Mouse (Mus musculus): Measurements from ENCODE around the gene Cdrt4. TPM values are rescaled to one million over a fixed set of nuclear protein-coding genes. Genes with fewer than 3 reads are reported as not detected.

Cdrt4 gene
- polyA plus RNA-seq, 1 experiment from 2014 or later: not detected

DNA sequence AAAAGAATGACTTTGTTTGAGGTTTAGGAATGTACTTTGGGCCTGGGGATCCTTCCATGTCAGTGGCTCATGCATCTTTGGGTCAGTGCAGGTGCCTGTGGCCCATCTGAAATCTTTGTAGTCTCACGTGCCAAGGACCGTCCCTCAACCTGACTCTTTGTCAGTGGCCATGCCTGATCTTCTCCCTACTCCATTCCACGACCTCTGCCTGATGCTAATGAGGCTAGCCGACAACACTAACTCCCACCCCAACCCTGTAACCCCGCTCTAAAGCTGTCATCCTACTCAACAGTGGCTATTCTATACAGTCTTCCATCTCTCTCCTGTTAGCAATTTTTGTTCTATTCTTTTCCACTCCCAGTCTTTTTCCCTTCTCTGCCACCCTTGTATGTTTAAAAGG, 4.2 kb downstream of the Cdrt4 start:
- no peak for DNase-seq (ENCODE audit: low spot score)
- H3K27ac ChIP-seq: no peak overlapping the region
- no peak overlapping the region for H3K4me3 ChIP-seq
- no peaks in the 10 kb centered on the region for H3K27me3 ChIP-seq (ENCODE audit: low read depth, poor library complexity, severe bottlenecking)
- no peaks in the 10 kb centered on the region for H3K4me1 ChIP-seq
- no peaks in the 10 kb centered on the region for H3K9me3 ChIP-seq (replicated peaks)
- WGBS: 81% methylated on average over 5 of the region's 5 CpGs
- no peaks in the 10 kb centered on the region for H3K36me3 ChIP-seq

DNA sequence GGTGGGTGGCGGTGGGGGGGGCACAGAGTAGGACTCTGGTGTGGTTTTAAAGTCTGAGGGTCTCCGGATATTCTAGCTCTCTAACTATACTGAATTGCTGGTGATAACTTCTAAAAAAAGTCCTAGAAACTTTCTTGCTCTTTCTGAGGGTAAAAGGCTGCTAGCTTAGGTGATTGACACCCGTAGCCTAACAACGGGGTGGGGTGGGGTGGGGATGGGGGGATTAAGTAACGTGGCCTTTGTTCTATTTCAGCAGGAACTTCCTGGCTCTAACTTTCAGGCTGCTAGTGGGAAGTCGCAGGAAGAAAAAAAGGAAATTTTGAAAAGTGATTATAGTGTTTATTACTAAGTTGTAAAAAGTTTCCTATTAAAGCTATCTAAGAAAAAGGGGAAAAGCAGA, 4.8 kb downstream of the Cdrt4 start:
- no peak for DNase-seq (ENCODE audit: low spot score)
- no peak overlapping the region for H3K27ac ChIP-seq
- no peaks in the 10 kb centered on the region for H3K27me3 ChIP-seq (ENCODE audit: low read depth, poor library complexity, severe bottlenecking)
- H3K4me1 ChIP-seq: no peaks in the 10 kb centered on the region
- H3K9me3 ChIP-seq (replicated peaks): no peaks in the 10 kb centered on the region
- WGBS: 51% methylated on average over 6 of the region's 6 CpGs
- H3K4me3 ChIP-seq: no peak overlapping the region
- H3K36me3 ChIP-seq: no peaks in the 10 kb centered on the region

- no peak for DNase-seq (ENCODE audit: low spot score)
- H3K36me3 ChIP-seq: no peaks in the 10 kb centered on the region
- no peaks in the 10 kb centered on the region for H3K27me3 ChIP-seq (ENCODE audit: low read depth, poor library complexity, severe bottlenecking)
- H3K9me3 ChIP-seq (replicated peaks): no peaks in the 10 kb centered on the region
- H3K4me3 ChIP-seq: no peak overlapping the region
- H3K27ac ChIP-seq: no peak overlapping the region
- WGBS: 88% methylated on average over 8 of the region's 8 CpGs
- no peaks in the 10 kb centered on the region for H3K4me1 ChIP-seq
Measured at GRCm38 (mm10) chr11:62957626-62958180, 6.7 kb downstream of the Cdrt4 start.

GRCm38 (mm10) chr11:62963292-62963691, 12.3 kb downstream of the Cdrt4 start:
- DNase-seq (ENCODE audit: low spot score): no peak
- H3K36me3 ChIP-seq: no peaks in the 10 kb centered on the region
- WGBS: 72% methylated on average over 4 of the region's 4 CpGs

GRCm38 (mm10) chr11:62966424-62966764, 15.4 kb downstream of the Cdrt4 start:
- DNase-seq (ENCODE audit: low spot score): no peak
- Histone ChIP-seq H3K27me3 (ENCODE audit: low read depth, poor library complexity, severe bottlenecking) (no peaks in the 10 kb centered on the region), H3K27ac (peak overlapping the region; percentile 90), H3K4me1 (peaks cover 22% of the 10 kb centered on the region), H3K4me3 (peak overlapping the region; percentile 44), H3K9me3 (replicated peaks) (no peaks in the 10 kb centered on the region), H3K36me3 (no peaks in the 10 kb centered on the region)
- 46% methylated on average over 3 of the region's 3 CpGs for WGBS

More at GRCm38 (mm10) chr11:62963292-62963691, 12.3 kb downstream of the Cdrt4 start:
- no peaks in the 10 kb centered on the region for H3K9me3 ChIP-seq (replicated peaks)
- H3K4me1 ChIP-seq: peaks cover 22% of the 10 kb centered on the region
- no peak overlapping the region for H3K27ac ChIP-seq
- no peaks in the 10 kb centered on the region for H3K27me3 ChIP-seq (ENCODE audit: low read depth, poor library complexity, severe bottlenecking)
- no peak overlapping the region for H3K4me3 ChIP-seq

- peak; percentile 69 for DNase-seq (ENCODE audit: low spot score)
- Histone ChIP-seq H3K27ac (peak overlapping the region; percentile 90), H3K4me1 (peaks cover 22% of the 10 kb centered on the region), H3K27me3 (ENCODE audit: low read depth, poor library complexity, severe bottlenecking) (no peaks in the 10 kb centered on the region), H3K36me3 (no peaks in the 10 kb centered on the region), H3K4me3 (peak overlapping the region; percentile 44), H3K9me3 (replicated peaks) (no peaks in the 10 kb centered on the region)
- 7% methylated on average over 27 of the region's 27 CpGs for WGBS
Measured at GRCm38 (mm10) chr11:62966765-62967633, 16.0 kb downstream of the Cdrt4 start.

GRCm38 (mm10) chr11:62977176-62977575, 26.2 kb downstream of the Cdrt4 start:
- Histone ChIP-seq H3K4me1 (peaks cover 10% of the 10 kb centered on the region; the same call in 1 of the 2 replicates), H3K4me3 (no peak overlapping the region), H3K27ac (no peak overlapping the region), H3K36me3 (no peaks in the 10 kb centered on the region), H3K9me3 (replicated peaks) (no peaks in the 10 kb centered on the region), H3K27me3 (ENCODE audit: low read depth, poor library complexity, severe bottlenecking) (no peaks in the 10 kb centered on the region)
- WGBS: 83% methylated on average over 1 of the region's 1 CpGs
- DNase-seq (ENCODE audit: low spot score): no peak

DNA sequence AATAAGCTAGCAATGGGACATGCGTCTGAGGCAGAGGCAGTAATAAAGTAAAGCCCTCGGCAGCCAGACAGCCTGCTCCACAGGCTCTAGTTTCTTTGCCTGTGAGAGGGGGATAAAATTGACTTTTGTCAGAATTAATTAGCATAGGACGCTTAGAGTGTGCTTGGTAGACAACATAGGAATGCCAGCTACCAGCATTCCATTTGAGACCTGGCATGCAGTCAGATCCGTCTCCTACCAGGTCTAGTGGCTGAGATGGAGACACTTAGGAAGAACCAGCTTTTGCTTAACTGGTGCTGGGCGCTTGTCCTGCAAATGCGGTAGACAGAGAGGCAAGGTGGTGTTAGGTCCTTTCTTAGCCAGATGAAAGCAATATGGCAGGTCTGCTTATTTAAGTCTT, 27.9 kb downstream of the Cdrt4 start:
- Histone ChIP-seq H3K27ac (peak overlapping the region; percentile 34; the same call in 1 of the 2 replicates), H3K27me3 (ENCODE audit: low read depth, poor library complexity, severe bottlenecking) (no peaks in the 10 kb centered on the region), H3K4me3 (no peak overlapping the region), H3K9me3 (replicated peaks) (no peaks in the 10 kb centered on the region), H3K4me1 (peaks cover 19% of the 10 kb centered on the region), H3K36me3 (no peaks in the 10 kb centered on the region)
- no peak for DNase-seq (ENCODE audit: low spot score)
- 85% methylated on average over 6 of the region's 6 CpGs for WGBS

GRCm38 (mm10) chr11:62981729-62982128, 30.7 kb downstream of the Cdrt4 start:
- Histone ChIP-seq H3K36me3 (no peaks in the 10 kb centered on the region), H3K4me3 (no peak overlapping the region), H3K27ac (no peak overlapping the region; the same call in 1 of the 2 replicates), H3K9me3 (replicated peaks) (no peaks in the 10 kb centered on the region), H3K4me1 (peaks cover 42% of the 10 kb centered on the region), H3K27me3 (ENCODE audit: low read depth, poor library complexity, severe bottlenecking) (no peaks in the 10 kb centered on the region)
- WGBS: 92% methylated on average over 3 of the region's 3 CpGs
- DNase-seq (ENCODE audit: low spot score): no peak

- peak overlapping the region; percentile 76; the same call in 1 of the 2 replicates for H3K27ac ChIP-seq
- 39% methylated on average over 3 of the region's 3 CpGs for WGBS
- peaks cover 38% of the 10 kb centered on the region for H3K4me1 ChIP-seq
- H3K9me3 ChIP-seq (replicated peaks): no peaks in the 10 kb centered on the region
- peak; percentile 41 for DNase-seq (ENCODE audit: low spot score)
- no peaks in the 10 kb centered on the region for H3K27me3 ChIP-seq (ENCODE audit: low read depth, poor library complexity, severe bottlenecking)
- no peaks in the 10 kb centered on the region for H3K36me3 ChIP-seq
- H3K4me3 ChIP-seq: no peak overlapping the region
Measured at GRCm38 (mm10) chr11:62983793-62984192, 32.8 kb downstream of the Cdrt4 start.

- peaks cover 35% of the 10 kb centered on the region for H3K4me1 ChIP-seq
- no peaks in the 10 kb centered on the region for H3K36me3 ChIP-seq
- no peaks in the 10 kb centered on the region for H3K27me3 ChIP-seq (ENCODE audit: low read depth, poor library complexity, severe bottlenecking)
- H3K9me3 ChIP-seq (replicated peaks): no peaks in the 10 kb centered on the region
- no peak for DNase-seq (ENCODE audit: low spot score)
- peak overlapping the region; percentile 21; the same call in 1 of the 2 replicates for H3K27ac ChIP-seq
- H3K4me3 ChIP-seq: no peak overlapping the region
- WGBS: 75% methylated on average over 3 of the region's 3 CpGs
Measured at GRCm38 (mm10) chr11:62984365-62984764, 33.4 kb downstream of the Cdrt4 start.

GRCm38 (mm10) chr11:62985075-62985474, 34.1 kb downstream of the Cdrt4 start:
- Histone ChIP-seq H3K27me3 (ENCODE audit: low read depth, poor library complexity, severe bottlenecking) (no peaks in the 10 kb centered on the region), H3K9me3 (replicated peaks) (no peaks in the 10 kb centered on the region), H3K36me3 (no peaks in the 10 kb centered on the region), H3K27ac (no peak overlapping the region; the same call in 1 of the 2 replicates), H3K4me3 (no peak overlapping the region), H3K4me1 (peaks cover 35% of the 10 kb centered on the region)
- DNase-seq (ENCODE audit: low spot score): no peak
- 91% methylated on average over 3 of the region's 3 CpGs for WGBS

DNA sequence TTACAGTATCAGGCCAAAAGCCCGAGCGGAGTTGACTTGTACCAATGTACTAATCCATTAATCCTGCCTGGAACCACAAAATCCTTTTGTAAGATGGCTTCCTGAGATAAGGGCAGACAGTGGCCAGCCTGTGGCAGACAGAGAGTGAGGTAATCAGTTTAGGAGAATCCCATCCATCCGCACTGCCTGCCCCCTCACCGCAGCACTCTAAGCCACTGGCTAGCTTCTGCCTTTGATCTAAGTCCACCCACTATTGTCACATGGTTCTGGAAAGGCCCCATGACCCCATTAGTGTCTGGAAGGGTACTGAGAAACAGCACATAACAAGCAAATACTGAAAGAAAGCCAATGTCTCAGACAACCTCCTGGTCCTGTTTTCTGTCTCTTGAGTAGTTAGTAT, 35.6 kb downstream of the Cdrt4 start:
- Histone ChIP-seq H3K27me3 (ENCODE audit: low read depth, poor library complexity, severe bottlenecking) (no peaks in the 10 kb centered on the region), H3K4me3 (no peak overlapping the region), H3K9me3 (replicated peaks) (no peaks in the 10 kb centered on the region), H3K36me3 (no peaks in the 10 kb centered on the region), H3K27ac (no peak overlapping the region), H3K4me1 (peaks cover 35% of the 10 kb centered on the region)
- no peak for DNase-seq (ENCODE audit: low spot score)
- 35% methylated on average over 4 of the region's 4 CpGs for WGBS

Measured in limb, embryonic 10.5 days (tissue).